Mouse (Mus musculus): ENCODE measurements around the gene Stk11. TPM values are rescaled to one million over a fixed set of nuclear protein-coding genes. Genes with fewer than 3 reads are reported as not detected.
A peak's percentile ranks its signal among the peaks of the same experiment; 100 is the strongest.

The Stk11 gene
- polyA plus RNA-seq, 1 experiment from 2014 or later = 33.5 TPM

- WGBS = 82% methylated on average over 1 of the region's 1 CpGs
- ATAC-seq (replicated peaks; ENCODE audit: low FRiP score) (no peak), DNase-seq (ENCODE audit: low spot score) (no peak)
- Histone ChIP-seq H3K27ac (ENCODE audit: low read depth, low read length) (no peak overlapping the region), H3K4me2 (no peak overlapping the region), H3K9ac (ENCODE audit: low read depth, low read length) (no peak overlapping the region), H3K36me3 (ENCODE audit: control insufficient read depth, insufficient read depth, low read length) (peaks cover 7% of the 10 kb centered on the region; the same call in 1 of the 2 replicates), H3K4me3 (ENCODE audit: low read depth, low read length) (no peak overlapping the region), H3K4me1 (replicated peaks; ENCODE audit: control insufficient read depth, insufficient read depth, low read length) (peaks cover 36% of the 10 kb centered on the region), H3K27me3 (replicated peaks; ENCODE audit: control insufficient read depth, insufficient read depth, low read length) (peaks cover 34% of the 10 kb centered on the region), H3K9me3 (ENCODE audit: control insufficient read depth, low read length) (no peaks in the 10 kb centered on the region)
Measured at GRCm38 (mm10) chr10:80135641-80136040, 20.0 kb downstream of the Stk11 start.

- peak overlapping the region; percentile 27 for H3K9ac ChIP-seq (ENCODE audit: low read depth, low read length)
- H3K9me3 ChIP-seq (ENCODE audit: control insufficient read depth, low read length) = no peaks in the 10 kb centered on the region
- H3K27me3 ChIP-seq (replicated peaks; ENCODE audit: control insufficient read depth, insufficient read depth, low read length) = peaks cover 34% of the 10 kb centered on the region
- DNase-seq (ENCODE audit: low spot score) (no peak), ATAC-seq (replicated peaks; ENCODE audit: low FRiP score) (no peak)
- H3K4me2 ChIP-seq = peak overlapping the region; percentile 100
- peak overlapping the region; percentile 76 for H3K4me3 ChIP-seq (ENCODE audit: low read depth, low read length)
- peaks cover 34% of the 10 kb centered on the region for H3K4me1 ChIP-seq (replicated peaks; ENCODE audit: control insufficient read depth, insufficient read depth, low read length)
- WGBS = 17% methylated on average over 49 of the region's 49 CpGs
- peaks cover 2% of the 10 kb centered on the region; the same call in 1 of the 2 replicates for H3K36me3 ChIP-seq (ENCODE audit: control insufficient read depth, insufficient read depth, low read length)
- 0 out of 2 replicates have a peak overlapping the region, but pooled peaks have one; percentile 11 for H3K27ac ChIP-seq (ENCODE audit: low read depth, low read length)
Measured at GRCm38 (mm10) chr10:80136179-80136951, 20.8 kb downstream of the Stk11 start.

- Histone ChIP-seq H3K27ac (ENCODE audit: low read depth, low read length) (no peak overlapping the region), H3K27me3 (replicated peaks; ENCODE audit: control insufficient read depth, insufficient read depth, low read length) (peaks cover 34% of the 10 kb centered on the region)
- WGBS = 4% methylated on average over 29 of the region's 29 CpGs
Measured at GRCm38 (mm10) chr10:80136952-80137625, 21.5 kb downstream of the Stk11 start.

GRCm38 (mm10) chr10:80137626-80138552, 22.3 kb downstream of the Stk11 start:
- Histone ChIP-seq H3K27me3 (replicated peaks; ENCODE audit: control insufficient read depth, insufficient read depth, low read length) (peaks cover 34% of the 10 kb centered on the region), H3K27ac (ENCODE audit: low read depth, low read length) (peak overlapping the region; percentile 62; the same call in 1 of the 2 replicates), H3K4me3 (ENCODE audit: low read depth, low read length) (peak overlapping the region; percentile 76), H3K4me2 (peak overlapping the region; percentile 100), H3K9me3 (ENCODE audit: control insufficient read depth, low read length) (no peaks in the 10 kb centered on the region), H3K4me1 (replicated peaks; ENCODE audit: control insufficient read depth, insufficient read depth, low read length) (peaks cover 35% of the 10 kb centered on the region), H3K36me3 (ENCODE audit: control insufficient read depth, insufficient read depth, low read length) (0 out of 2 replicates have a peak, but pooled peaks cover 2% of the 10 kb centered on the region), H3K9ac (ENCODE audit: low read depth, low read length) (peak overlapping the region; percentile 70)
- no peak for ATAC-seq (replicated peaks; ENCODE audit: low FRiP score)
- DNase-seq (ENCODE audit: low spot score) = no peak
- WGBS = 8% methylated on average over 28 of the region's 33 CpGs

More at GRCm38 (mm10) chr10:80136952-80137625, 21.5 kb downstream of the Stk11 start:
- Histone ChIP-seq H3K4me2 (peak overlapping the region; percentile 100), H3K36me3 (ENCODE audit: control insufficient read depth, insufficient read depth, low read length) (0 out of 2 replicates have a peak, but pooled peaks cover 2% of the 10 kb centered on the region), H3K4me1 (replicated peaks; ENCODE audit: control insufficient read depth, insufficient read depth, low read length) (peaks cover 32% of the 10 kb centered on the region), H3K9me3 (ENCODE audit: control insufficient read depth, low read length) (no peaks in the 10 kb centered on the region), H3K9ac (ENCODE audit: low read depth, low read length) (peak overlapping the region; percentile 55; the same call in 1 of the 2 replicates), H3K4me3 (ENCODE audit: low read depth, low read length) (peak overlapping the region; percentile 76)
- DNase-seq (ENCODE audit: low spot score) (no peak), ATAC-seq (replicated peaks; ENCODE audit: low FRiP score) (no peak)

- Histone ChIP-seq H3K4me3 (ENCODE audit: low read depth, low read length) (peak within 1 kb of the TSS; percentile 76), H3K4me2 (peak within 1 kb of the TSS; percentile 100), H3K27me3 (replicated peaks; ENCODE audit: control insufficient read depth, insufficient read depth, low read length) (peaks cover 34% of the 10 kb centered on the region), H3K9ac (ENCODE audit: low read depth, low read length) (peak within 1 kb of the TSS; percentile 70), H3K27ac (ENCODE audit: low read depth, low read length) (peak within 1 kb of the TSS; percentile 62), H3K4me1 (replicated peaks; ENCODE audit: control insufficient read depth, insufficient read depth, low read length) (peaks cover 44% of the 10 kb centered on the region), H3K9me3 (ENCODE audit: control insufficient read depth, low read length) (no peaks in the 10 kb centered on the region), H3K36me3 (ENCODE audit: control insufficient read depth, insufficient read depth, low read length) (peaks cover 5% of the 10 kb centered on the region)
- ATAC-seq (replicated peaks; ENCODE audit: low FRiP score) = 0 out of 2 replicates have a peak, but pooled peaks have one; percentile 4
- WGBS = 0% methylated on average over 70 of the region's 94 CpGs
- DNase-seq (ENCODE audit: low spot score) = peak; percentile 71
Measured at GRCm38 (mm10) chr10:80138553-80139438, 23.2 kb downstream of the Stk11 start, which contains the start of gene Atp5d. TSS of gene Atp5d (plus strand) at chr10:80138632.

GRCm38 (mm10) chr10:80139439-80139775, 23.8 kb downstream of the Stk11 start:
- Histone ChIP-seq H3K4me3 (ENCODE audit: low read depth, low read length) (peak overlapping the region; percentile 76), H3K27me3 (replicated peaks; ENCODE audit: control insufficient read depth, insufficient read depth, low read length) (peaks cover 34% of the 10 kb centered on the region)

GRCm38 (mm10) chr10:80139975-80140665, 24.5 kb downstream of the Stk11 start:
- Histone ChIP-seq H3K4me1 (replicated peaks; ENCODE audit: control insufficient read depth, insufficient read depth, low read length) (peaks cover 49% of the 10 kb centered on the region), H3K4me3 (ENCODE audit: low read depth, low read length) (peak overlapping the region; percentile 80), H3K9ac (ENCODE audit: low read depth, low read length) (no peak overlapping the region), H3K27ac (ENCODE audit: low read depth, low read length) (peak overlapping the region; percentile 88; the same call in 1 of the 2 replicates), H3K4me2 (peak overlapping the region; percentile 100), H3K36me3 (ENCODE audit: control insufficient read depth, insufficient read depth, low read length) (peaks cover 17% of the 10 kb centered on the region), H3K9me3 (ENCODE audit: control insufficient read depth, low read length) (no peaks in the 10 kb centered on the region), H3K27me3 (replicated peaks; ENCODE audit: control insufficient read depth, insufficient read depth, low read length) (peaks cover 34% of the 10 kb centered on the region)
- ATAC-seq (replicated peaks; ENCODE audit: low FRiP score) = no peak
- 74% methylated on average over 11 of the region's 11 CpGs for WGBS
- no peak for DNase-seq (ENCODE audit: low spot score)

More at GRCm38 (mm10) chr10:80139439-80139775, 23.8 kb downstream of the Stk11 start:
- WGBS = under 1% methylated on average over 10 of the region's 10 CpGs
- Histone ChIP-seq H3K9ac (ENCODE audit: low read depth, low read length) (peak overlapping the region; percentile 70), H3K4me2 (peak overlapping the region; percentile 100), H3K27ac (ENCODE audit: low read depth, low read length) (peak overlapping the region; percentile 62), H3K4me1 (replicated peaks; ENCODE audit: control insufficient read depth, insufficient read depth, low read length) (peaks cover 48% of the 10 kb centered on the region), H3K9me3 (ENCODE audit: control insufficient read depth, low read length) (no peaks in the 10 kb centered on the region), H3K36me3 (ENCODE audit: control insufficient read depth, insufficient read depth, low read length) (peaks cover 10% of the 10 kb centered on the region)
- 0 out of 2 replicates have a peak, but pooled peaks have one; percentile 0 for ATAC-seq (replicated peaks; ENCODE audit: low FRiP score)
- no peak for DNase-seq (ENCODE audit: low spot score)

All from liver, embryonic 11.5 days (tissue).